In genomic region chr9:108688451-108688850, GRCm38 (mm10) we compare ENCODE assay signal across 19 mouse cellular contexts. TPM values are rescaled to one million over a fixed set of nuclear protein-coding genes. Genes with fewer than 3 reads are reported as not detected.
DNase-seq lines count a peak whose midpoint lies in the region; ATAC-seq and TF ChIP-seq lines count a peak whose summit lies in the region.
"Had no signal": no experiment of that assay in that cellular context is flagged by ENCODE, and none has a peak within 500 bp of the region (broad histone marks: within the 10 kb centered on the region; RNA-seq: fewer than 3 reads in every experiment).

No protein-coding gene starts in this region.

- no peak for TF ChIP-seq CTCF in lung, adult 2 months (IDR thresholded peaks at IDR 0.05; ENCODE audit: insufficient read depth, low read length)

- WGBS in hindbrain, embryonic 13.5 days = 77% methylated on average over 9 of the region's 9 CpGs
- WGBS in hindbrain, embryonic 12.5 days = 78% methylated on average over 9 of the region's 9 CpGs
- 55% methylated on average over 9 of the region's 9 CpGs for WGBS in lung, adult 2 months

- no peak overlapping the region for H3K4me3 ChIP-seq in hindbrain, embryonic 13.5 days
- no peak overlapping the region for H3K4me3 ChIP-seq in hindbrain, embryonic 12.5 days
- no peak overlapping the region for H3K4me3 ChIP-seq in lung, adult 2 months (replicated peaks; ENCODE audit: extremely low read depth, low read depth, low read length)
- H3K4me3 ChIP-seq: embryonic facial prominence, embryonic 15.5 days; heart, embryonic 15.5 days; layer of hippocampus, adult 2 months; left cerebral cortex, adult 2 months; limb, embryonic 12.5 days; liver, embryonic 15.5 days had no signal

- H3K9ac ChIP-seq in hindbrain, embryonic 13.5 days = no peak overlapping the region
- no peak overlapping the region for H3K9ac ChIP-seq in hindbrain, embryonic 12.5 days
- H3K9ac ChIP-seq: embryonic facial prominence, embryonic 15.5 days; heart, embryonic 15.5 days; liver, embryonic 15.5 days had no signal

- peak; percentile 14 to 45 for DNase-seq in adrenal gland, postnatal 36 days
- DNase-seq in adrenal gland, postnatal 4 days (ENCODE audit: low spot score in 2 of 2) = no peak
- DNase-seq in lung, adult 2 months = peak; percentile 59
- DNase-seq in lung, postnatal 14 days = peak; percentile 70
- no peak for DNase-seq in layer of hippocampus, adult 8-10 months (ENCODE audit: low spot score in 2 of 2)
- DNase-seq: cerebellum, adult 9-11 months; kidney, postnatal 10 days; right cerebral cortex, adult 18-20 months; spleen, adult 18-20 months had no signal

- ATAC-seq in hindbrain, embryonic 13.5 days (ENCODE audit: low FRiP score) = no peak
- no peak for ATAC-seq in hindbrain, embryonic 12.5 days (ENCODE audit: low FRiP score)
- no peak for ATAC-seq in monocyte, adult 5-6 weeks (replicated peaks; ENCODE audit: insufficient number of reproducible peaks, low FRiP score, low TSS enrichment, poor library complexity, severe bottlenecking)
- ATAC-seq: intestine, postnatal 0 days had no signal

- peaks cover 34% of the 10 kb centered on the region for H3K4me1 ChIP-seq in hindbrain, embryonic 13.5 days (replicated peaks)
- H3K4me1 ChIP-seq in hindbrain, embryonic 12.5 days = peaks cover 32% of the 10 kb centered on the region
- H3K4me1 ChIP-seq in lung, adult 2 months (ENCODE audit: control insufficient read depth, insufficient read depth, low read length) = peaks cover 6% of the 10 kb centered on the region; the same call in 1 of the 2 replicates

- no peak for TF ChIP-seq POLR2A in lung, adult 2 months (IDR thresholded peaks at IDR 0.05; ENCODE audit: borderline replicate concordance, extremely low read depth, low read depth, low read length)

- H3K27ac ChIP-seq in hindbrain, embryonic 13.5 days = peak overlapping the region; percentile 79; the same call in 1 of the 2 replicates
- no peak overlapping the region for H3K27ac ChIP-seq in hindbrain, embryonic 12.5 days
- H3K27ac ChIP-seq: embryonic facial prominence, embryonic 15.5 days; heart, embryonic 15.5 days; layer of hippocampus, adult 2 months; left cerebral cortex, adult 2 months; limb, embryonic 12.5 days; liver, embryonic 15.5 days had no signal

- no peaks in the 10 kb centered on the region for H3K9me3 ChIP-seq in hindbrain, embryonic 13.5 days
- H3K9me3 ChIP-seq in hindbrain, embryonic 12.5 days (replicated peaks) = no peaks in the 10 kb centered on the region
- H3K9me3 ChIP-seq: embryonic facial prominence, embryonic 15.5 days; heart, embryonic 15.5 days; limb, embryonic 12.5 days; liver, embryonic 15.5 days had no signal

- peaks cover 17% of the 10 kb centered on the region for H3K36me3 ChIP-seq in hindbrain, embryonic 13.5 days
- peaks cover 7% of the 10 kb centered on the region; the same call in 1 of the 2 replicates for H3K36me3 ChIP-seq in hindbrain, embryonic 12.5 days
- H3K36me3 ChIP-seq: embryonic facial prominence, embryonic 15.5 days; liver, embryonic 15.5 days had no signal

- no peak overlapping the region for H3K4me2 ChIP-seq in hindbrain, embryonic 13.5 days
- H3K4me2 ChIP-seq in hindbrain, embryonic 12.5 days (replicated peaks) = no peak overlapping the region
- H3K4me2 ChIP-seq: embryonic facial prominence, embryonic 15.5 days; heart, embryonic 15.5 days; limb, embryonic 12.5 days; liver, embryonic 15.5 days had no signal

- peaks cover 5% of the 10 kb centered on the region; the same call in 1 of the 2 replicates for H3K27me3 ChIP-seq in hindbrain, embryonic 13.5 days
- H3K27me3 ChIP-seq in hindbrain, embryonic 12.5 days = peaks cover 8% of the 10 kb centered on the region; the same call in 1 of the 2 replicates
- H3K27me3 ChIP-seq: embryonic facial prominence, embryonic 15.5 days; heart, embryonic 15.5 days; limb, embryonic 12.5 days had no signal

RNA-seq across cellular contexts. Expression of gene Prkar2a, which starts 0.7 kb away (rescaled TPM):
- 10 to 100 TPM; 28.9 to 34.9 TPM for total RNA-seq in adrenal gland, postnatal 36 days (2021)
- 10 to 100 TPM; 43.9 to 47.9 TPM for total RNA-seq in adrenal gland, postnatal 4 days (2021)
- 50.1 and 51.9 TPM in 2 replicates for polyA plus RNA-seq in hindbrain, embryonic 13.5 days (2015; fragmentation: Nextera tagmentation; extraction: Ambion mirVana)
- 59.3 and 63.8 TPM in 2 replicates for polyA plus RNA-seq in hindbrain, embryonic 12.5 days (2016; fragmentation: Nextera tagmentation; extraction: Ambion mirVana)
- 22.3 and 26.1 TPM in 2 replicates for polyA plus RNA-seq in lung, adult 2 months (2012; rRNA removed)
- 13.1 to 24.5 TPM (median 23.8 TPM) in 3 replicates for total RNA-seq in monocyte, adult 5-6 weeks (2017)
- 10 to 100 TPM; 41.1 to 58.2 (median 50.9) TPM for total RNA-seq in layer of hippocampus, adult 8-10 months (2022)

RNA-seq across cellular contexts. Expression of gene Slc25a20, which starts 26.6 kb away (rescaled TPM):
- 100 to 1,000 TPM; 112 to 140 TPM for total RNA-seq in adrenal gland, postnatal 36 days (2021)
- 100 to 1,000 TPM in 1 of 2 experiments, 10 to 100 TPM in 1; 92.7 to 115 TPM for total RNA-seq in adrenal gland, postnatal 4 days (2021)
- 45.0 and 45.5 TPM in 2 replicates for polyA plus RNA-seq in hindbrain, embryonic 13.5 days (2015; fragmentation: Nextera tagmentation; extraction: Ambion mirVana)
- polyA plus RNA-seq in hindbrain, embryonic 12.5 days (2016; fragmentation: Nextera tagmentation; extraction: Ambion mirVana) = 40.0 and 41.4 TPM in 2 replicates
- polyA plus RNA-seq in lung, adult 2 months (2012; rRNA removed) = 22.3 and 24.4 TPM in 2 replicates
- 41.3 to 54.1 TPM (median 43.3 TPM) in 3 replicates for total RNA-seq in monocyte, adult 5-6 weeks (2017)
- 10 to 100 TPM; 14.3 to 17.4 (median 16.6) TPM for total RNA-seq in layer of hippocampus, adult 8-10 months (2022)

RNA-seq across cellular contexts. Expression of gene Arih2, which starts 39.3 kb away (rescaled TPM):
- 10 to 100 TPM; 62.2 to 65.6 TPM for total RNA-seq in adrenal gland, postnatal 36 days (2021)
- total RNA-seq in adrenal gland, postnatal 4 days (2021) = 10 to 100 TPM; 80.1 to 80.7 TPM
- 47.3 and 52.9 TPM in 2 replicates for polyA plus RNA-seq in hindbrain, embryonic 13.5 days (2015; fragmentation: Nextera tagmentation; extraction: Ambion mirVana)
- polyA plus RNA-seq in hindbrain, embryonic 12.5 days (2016; fragmentation: Nextera tagmentation; extraction: Ambion mirVana) = 50.4 and 54.8 TPM in 2 replicates
- 24.6 and 35.4 TPM in 2 replicates for polyA plus RNA-seq in lung, adult 2 months (2012; rRNA removed)
- 163 to 214 TPM (median 169 TPM) in 3 replicates for total RNA-seq in monocyte, adult 5-6 weeks (2017)
- 10 to 100 TPM; 49.4 to 60.4 (median 54.9) TPM for total RNA-seq in layer of hippocampus, adult 8-10 months (2022)

Comparison
In these comparisons a context has a peak if more than half of its experiments do, and no peak if none do; other contexts are left out.
1. DNase-seq: peak in adrenal gland, postnatal 36 days (2 of 2), lung, adult 2 months (single experiment) and lung, postnatal 14 days (single experiment); none in adrenal gland, postnatal 4 days (0 of 2) and layer of hippocampus, adult 8-10 months (0 of 2).